Mouse (Mus musculus) liver, embryonic 14.5 days (tissue): ENCODE measurements around the gene Btbd10.

Experiments used
- CTCF ChIP-seq: IDR thresholded peaks from 2 replicates; pipeline ENCODE4 v1.5.1; 2016; ENCODE audit warnings: antibody characterized with exemption, low read depth, control low read depth
- EP300 ChIP-seq: IDR thresholded peaks from 2 replicates; pipeline ENCODE4 v1.6.1; 2016; ENCODE audit warnings: antibody characterized with exemption, low read depth

GRCm38 (mm10) chr7:113268287-113268686, 100.9 kb downstream of the Btbd10 start:
- TF ChIP-seq EP300 (no peak), CTCF (peak; percentile 82)
